Mouse (Mus musculus) ES-Bruce4 (cell line): ENCODE measurements around the gene Olfr1442. TPM values are rescaled to one million over a fixed set of nuclear protein-coding genes. Genes with fewer than 3 reads are reported as not detected.
"Not testable (repeated sequence)": the region's sequence is repeated elsewhere in the genome, so short reads cannot be mapped to it uniquely, and the experiment has no call there.

Experiments
- H3K27ac ChIP-seq: 2 replicates; pipeline ENCODE4 v1.5.1; 2012; ENCODE audit warnings: low read length, inconsistent platforms; ENCODE audit not compliant: insufficient read depth
- H3K27me3 ChIP-seq: 2 replicates; pipeline ENCODE4 v1.6.1; 2012; ENCODE audit warnings: mild to moderate bottlenecking, low read length, inconsistent platforms; ENCODE audit not compliant: control insufficient read depth, poor library complexity, insufficient read depth, severe bottlenecking
- H3K36me3 ChIP-seq: 2 replicates; pipeline ENCODE4 v1.6.1; 2012; ENCODE audit warnings: inconsistent platforms, mild to moderate bottlenecking, low read length, moderate library complexity; ENCODE audit not compliant: control insufficient read depth, poor library complexity, insufficient read depth, severe bottlenecking
- H3K4me1 ChIP-seq: one replicate; pipeline ENCODE4 v1.8.1; 2011; ENCODE audit warnings: low read length; ENCODE audit not compliant: control insufficient read depth, insufficient read depth
- H3K4me3 ChIP-seq: 2 replicates; pipeline ENCODE4 v1.5.1; 2011; ENCODE audit warnings: low read depth, mild to moderate bottlenecking, low read length
- H3K9ac ChIP-seq: 2 replicates; pipeline ENCODE4 v1.6.1; 2012; ENCODE audit warnings: low read depth, mild to moderate bottlenecking, inconsistent platforms; ENCODE audit not compliant: poor library complexity, severe bottlenecking
- H3K9me3 ChIP-seq: replicated peaks from 2 replicates; pipeline ENCODE4 v1.6.1; 2012; ENCODE audit warnings: mild to moderate bottlenecking, low read length, inconsistent platforms; ENCODE audit not compliant: control insufficient read depth, poor library complexity, insufficient read depth, severe bottlenecking
- CTCF ChIP-seq: IDR thresholded peaks from one replicate; pipeline ENCODE4 v1.8.1; 2011; ENCODE audit warnings: low read depth, low read length
- EP300 ChIP-seq: IDR thresholded peaks from 2 replicates; pipeline ENCODE4 v1.6.1; 2011; ENCODE audit warnings: low read depth, low read length; ENCODE audit not compliant: insufficient read depth
- POLR2A ChIP-seq: IDR thresholded peaks from one replicate; pipeline ENCODE4 v1.8.1; 2011; ENCODE audit warnings: low read length; ENCODE audit not compliant: insufficient read depth
- polyA plus RNA-seq: library from polyadenylated mRNA; stranded (reverse); fragments of >200 nt; gene quantifications from 2 replicates; pipeline ENCODE4 v1.2.4, GENCODE M21; 2011; ENCODE audit warnings: low read depth; ENCODE audit not compliant: missing spikeins, insufficient read depth, insufficient read length

Gene Olfr1442
- polyA plus RNA-seq, 1 experiment, result not detected

- TF ChIP-seq POLR2A (no peak), EP300 (no peak), CTCF (no peak)
- no peak overlapping the region for H3K4me3 ChIP-seq
Measured at GRCm38 (mm10) chr19:12720463-12720862, 50.2 kb downstream of the Olfr1442 start.

GRCm38 (mm10) chr19:12720919-12721318 is 50.7 kb downstream of the Olfr1442 start:
- not testable (repeated sequence) for H3K36me3 ChIP-seq, H3K9ac ChIP-seq, H3K9me3 ChIP-seq, H3K27me3 ChIP-seq, H3K4me3 ChIP-seq, H3K4me1 ChIP-seq, H3K27ac ChIP-seq

More at GRCm38 (mm10) chr19:12720463-12720862, 50.2 kb downstream of the Olfr1442 start:
- Histone ChIP-seq H3K36me3 (no peaks in the 10 kb centered on the region), H3K9me3 (no peaks in the 10 kb centered on the region), H3K4me1 (peaks cover 1% of the 10 kb centered on the region), H3K27me3 (no peaks in the 10 kb centered on the region), H3K27ac (no peak overlapping the region), H3K9ac (no peak overlapping the region)

GRCm38 (mm10) chr19:12721596-12721995 is 51.4 kb downstream of the Olfr1442 start:
- H3K4me3 ChIP-seq, H3K27me3 ChIP-seq, H3K9me3 ChIP-seq, H3K9ac ChIP-seq, H3K27ac ChIP-seq, H3K4me1 ChIP-seq, H3K36me3 ChIP-seq: not testable (repeated sequence)

GRCm38 (mm10) chr19:12722308-12722707 is 52.1 kb downstream of the Olfr1442 start:
- no peaks in the 10 kb centered on the region for H3K36me3 ChIP-seq
- TF ChIP-seq CTCF (peak; percentile 53), EP300 (no peak)
- H3K9me3 ChIP-seq, result no peaks in the 10 kb centered on the region
- H3K27ac ChIP-seq, result no peak overlapping the region
- H3K9ac ChIP-seq, result no peak overlapping the region
- H3K4me1 ChIP-seq, result peaks cover 1% of the 10 kb centered on the region
- no peaks in the 10 kb centered on the region for H3K27me3 ChIP-seq
- no peak overlapping the region for H3K4me3 ChIP-seq

- Histone ChIP-seq H3K4me3 (no peak overlapping the region), H3K36me3 (no peaks in the 10 kb centered on the region), H3K4me1 (peaks cover 1% of the 10 kb centered on the region), H3K9ac (no peak overlapping the region), H3K27me3 (no peaks in the 10 kb centered on the region), H3K9me3 (no peaks in the 10 kb centered on the region), H3K27ac (no peak overlapping the region)
- no peak for TF ChIP-seq EP300
- TF ChIP-seq POLR2A, result no peak
- no peak for TF ChIP-seq CTCF
Measured at GRCm38 (mm10) chr19:12725851-12726250, 55.6 kb downstream of the Olfr1442 start.

Other genes with a start within 250 kb of the Olfr1442 start
- not detected in 2 replicates for gene Pfpl, start 242.5 kb upstream of the Olfr1442 start, polyA plus RNA-seq
- gene Mpeg1, start 209.7 kb upstream of the Olfr1442 start, polyA plus RNA-seq, result 0.20 TPM in 1 of 2 replicates, not detected in the other
- gene Dtx4, start 169.0 kb upstream of the Olfr1442 start, polyA plus RNA-seq, result 4.0 and 5.1 TPM in 2 replicates
- 10.2 and 17.2 TPM in 2 replicates for gene Fam111a, start 124.7 kb upstream of the Olfr1442 start, polyA plus RNA-seq
- not detected in 2 replicates for gene Gm4952, start 70.5 kb upstream of the Olfr1442 start, polyA plus RNA-seq
- not detected in 2 replicates for gene Glyat, start 37.1 kb upstream of the Olfr1442 start, polyA plus RNA-seq
- gene Olfr1443, start 7.7 kb downstream of the Olfr1442 start, polyA plus RNA-seq, result not detected in 2 replicates
- not detected in 2 replicates for gene Keg1, start 25.3 kb downstream of the Olfr1442 start, polyA plus RNA-seq
- gene Cntf, start 95.2 kb downstream of the Olfr1442 start, polyA plus RNA-seq, result 6.4 and 6.7 TPM in 2 replicates
- gene Zfp91, start 125.7 kb downstream of the Olfr1442 start, polyA plus RNA-seq, result 40.9 and 48.9 TPM in 2 replicates
- 0.65 and 0.72 TPM in 2 replicates for gene Lpxn, start 125.8 kb downstream of the Olfr1442 start, polyA plus RNA-seq
- gene Gm5244, start 176.2 kb downstream of the Olfr1442 start, polyA plus RNA-seq, result 12.2 and 13.8 TPM in 2 replicates
- not detected in 2 replicates for gene Olfr1444, start 186.8 kb downstream of the Olfr1442 start, polyA plus RNA-seq
- gene Olfr1445, start 213.4 kb downstream of the Olfr1442 start, polyA plus RNA-seq, result not detected in 2 replicates
- not detected in 2 replicates for gene Olfr1446, start 223.1 kb downstream of the Olfr1442 start, polyA plus RNA-seq
- not detected in 2 replicates for gene Olfr1447, start 233.3 kb downstream of the Olfr1442 start, polyA plus RNA-seq